Mouse (Mus musculus): ENCODE results near the gene Taf4.

Gene Taf4

GRCm38 (mm10) chr2:179980616-179981015 lies 4.2 kb upstream of the Taf4 start:
- DNase-seq, result no peak

- DNase-seq, result peak; percentile 48
Measured at GRCm38 (mm10) chr2:179979836-179980235, 3.4 kb upstream of the Taf4 start.

GRCm38 (mm10) chr2:179978250-179978649 lies 1.8 kb upstream of the Taf4 start:
- no peak for DNase-seq

- peak; percentile 32 for DNase-seq
Measured at GRCm38 (mm10) chr2:179977344-179978025, 1.0 kb upstream of the Taf4 start.

- DNase-seq, result no peak
Measured at GRCm38 (mm10) chr2:179976295-179976627, 185 bp downstream of the Taf4 start.

- no peak for DNase-seq
Measured at GRCm38 (mm10) chr2:179975851-179976250, 595 bp downstream of the Taf4 start.

GRCm38 (mm10) chr2:179974651-179975471 lies 1.6 kb downstream of the Taf4 start:
- DNase-seq, result no peak

GRCm38 (mm10) chr2:179973871-179974628 lies 2.4 kb downstream of the Taf4 start:
- DNase-seq, result no peak

- no peak for DNase-seq
Measured at GRCm38 (mm10) chr2:179972406-179972805, 4.0 kb downstream of the Taf4 start.

- DNase-seq, result no peak
Measured at GRCm38 (mm10) chr2:179971891-179972290, 4.6 kb downstream of the Taf4 start.

- no peak for DNase-seq
Measured at GRCm38 (mm10) chr2:179969137-179969536, 7.3 kb downstream of the Taf4 start.

GRCm38 (mm10) chr2:179967633-179968032 lies 8.8 kb downstream of the Taf4 start:
- DNase-seq, result no peak

- DNase-seq, result no peak
Measured at GRCm38 (mm10) chr2:179961420-179961819, 15.0 kb downstream of the Taf4 start.

- DNase-seq, result no peak
Measured at GRCm38 (mm10) chr2:179960327-179960726, 16.1 kb downstream of the Taf4 start.

- no peak for DNase-seq
Measured at GRCm38 (mm10) chr2:179959391-179959790, 17.1 kb downstream of the Taf4 start.

GRCm38 (mm10) chr2:179951542-179952524 lies 24.6 kb downstream of the Taf4 start:
- DNase-seq, result no peak

GRCm38 (mm10) chr2:179948820-179949219 lies 27.6 kb downstream of the Taf4 start:
- no peak for DNase-seq

- no peak for DNase-seq
Measured at GRCm38 (mm10) chr2:179947607-179948006, 28.8 kb downstream of the Taf4 start.

- DNase-seq, result no peak
Measured at GRCm38 (mm10) chr2:179946496-179946895, 29.9 kb downstream of the Taf4 start.

GRCm38 (mm10) chr2:179945051-179945450 lies 31.4 kb downstream of the Taf4 start:
- no peak for DNase-seq

- DNase-seq, result no peak
Measured at GRCm38 (mm10) chr2:179941696-179942095, 34.8 kb downstream of the Taf4 start.

- no peak for DNase-seq
Measured at GRCm38 (mm10) chr2:179937091-179937490, 39.4 kb downstream of the Taf4 start.
